Mouse (Mus musculus) bone marrow, adult 2 months (tissue): ENCODE results near the gene Krtap5-1.

Experiments
- CTCF ChIP-seq: fragments of 200-500 bp; IDR thresholded peaks from 2 replicates; pipeline ENCODE4 v1.5.1; 2011; ENCODE audit warnings: low read length, control low read depth; ENCODE audit not compliant: control insufficient read depth, insufficient read depth
- POLR2A ChIP-seq: fragments of 200-500 bp; IDR thresholded peaks from 2 replicates; pipeline ENCODE4 v1.6.1; 2011; ENCODE audit warnings: low read depth, mild to moderate bottlenecking, control low read depth, low read length, borderline replicate concordance; ENCODE audit not compliant: control insufficient read depth

- peak; percentile 69 for TF ChIP-seq CTCF
- TF ChIP-seq POLR2A = no peak
These were observed 43.5 kb upstream of the Krtap5-1 start for GRCm38 (mm10) chr7:142340269-142340970.
